Mouse (Mus musculus) lung, adult 2 months (tissue): ENCODE results near the gene Kif5a.

Experiments used
- CTCF ChIP-seq: fragments of 200-500 bp; IDR thresholded peaks from 2 replicates; pipeline ENCODE4 v1.5.1; 2011; ENCODE audit warnings: mild to moderate bottlenecking, low read length, control low read depth; ENCODE audit not compliant: insufficient read depth
- POLR2A ChIP-seq: fragments of 200-500 bp; IDR thresholded peaks from 2 replicates; pipeline ENCODE4 v1.6.1; 2011; ENCODE audit warnings: low read depth, mild to moderate bottlenecking, control low read depth, low read length, borderline replicate concordance; ENCODE audit errors: extremely low read depth

- TF ChIP-seq CTCF (no peak), POLR2A (no peak)
These were observed 75.6 kb downstream of the Kif5a start for GRCm38 (mm10) chr10:127187371-127188078.
